Mouse (Mus musculus): ENCODE measurements around the gene Hoxb7. TPM values are rescaled to one million over a fixed set of nuclear protein-coding genes. Genes with fewer than 3 reads are reported as not detected.

The Hoxb7 gene
- polyA plus RNA-seq, 1 experiment from 2014 or later, result 2.2 TPM

DNA sequence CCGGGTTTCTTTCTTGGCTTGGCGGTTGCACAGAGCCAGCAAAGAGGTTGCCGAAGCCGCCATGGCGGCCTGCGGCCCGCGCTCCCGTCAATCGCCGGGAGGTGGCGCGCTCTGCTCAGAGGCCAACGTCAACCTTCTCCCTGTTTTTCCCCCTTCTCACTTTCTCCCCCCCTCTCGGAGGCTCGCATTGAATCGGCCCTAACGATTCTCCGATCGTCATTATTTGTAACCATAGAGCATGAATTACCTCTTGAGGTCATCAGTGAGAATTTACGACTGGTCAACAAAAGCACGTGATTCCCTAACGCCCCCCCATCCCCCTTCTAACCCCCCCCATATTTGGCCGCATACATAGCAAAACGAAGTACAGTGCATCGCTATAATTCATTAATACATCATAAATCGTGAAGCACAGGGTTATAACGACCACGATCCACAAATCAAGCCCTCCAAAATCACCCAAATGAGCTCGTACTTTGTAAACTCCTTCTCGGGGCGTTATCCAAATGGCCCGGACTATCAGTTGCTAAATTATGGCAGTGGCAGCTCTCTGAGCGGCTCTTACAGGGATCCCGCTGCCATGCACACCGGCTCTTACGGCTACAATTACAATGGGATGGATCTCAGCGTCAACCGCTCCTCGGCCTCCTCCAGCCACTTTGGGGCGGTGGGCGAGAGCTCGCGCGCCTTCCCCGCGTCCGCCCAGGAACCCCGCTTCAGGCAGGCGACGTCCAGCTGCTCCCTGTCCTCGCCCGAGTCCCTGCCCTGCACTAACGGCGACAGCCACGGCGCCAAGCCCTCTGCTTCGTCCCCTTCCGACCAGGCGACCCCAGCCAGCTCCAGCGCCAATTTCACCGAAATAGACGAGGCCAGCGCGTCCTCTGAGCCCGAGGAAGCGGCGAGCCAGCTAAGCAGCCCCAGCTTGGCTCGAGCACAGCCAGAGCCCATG is 17.0 kb downstream of the Hoxb7 start, which contains the start of gene Hoxb5:
Gene Hoxb5, plus strand, starts transcription at position 186 of the 949 bp plus-strand sequence.
- H3K9ac ChIP-seq (ENCODE audit: low read length), result peak within 1 kb of the TSS; percentile 76
- H3K4me1 ChIP-seq (replicated peaks; ENCODE audit: control insufficient read depth, insufficient read depth, low read length), result peaks cover 7% of the 10 kb centered on the region
- H3K4me2 ChIP-seq (ENCODE audit: low read depth, low read length), result peak within 1 kb of the TSS; percentile 79
- H3K27ac ChIP-seq (ENCODE audit: low read length), result peak within 1 kb of the TSS; percentile 95
- no peaks in the 10 kb centered on the region for H3K36me3 ChIP-seq (ENCODE audit: control insufficient read depth, insufficient read depth, low read length)
- H3K27me3 ChIP-seq (ENCODE audit: control insufficient read depth, insufficient read depth, low read depth, low read length), result peaks cover 70% of the 10 kb centered on the region
- under 1% methylated on average over 69 of the region's 69 CpGs for WGBS
- H3K4me3 ChIP-seq (ENCODE audit: low read length), result peak within 1 kb of the TSS; percentile 58
- no peaks in the 10 kb centered on the region for H3K9me3 ChIP-seq (ENCODE audit: control insufficient read depth, low read length)
- peak; percentile 80 for ATAC-seq (ENCODE audit: low read depth)

DNA sequence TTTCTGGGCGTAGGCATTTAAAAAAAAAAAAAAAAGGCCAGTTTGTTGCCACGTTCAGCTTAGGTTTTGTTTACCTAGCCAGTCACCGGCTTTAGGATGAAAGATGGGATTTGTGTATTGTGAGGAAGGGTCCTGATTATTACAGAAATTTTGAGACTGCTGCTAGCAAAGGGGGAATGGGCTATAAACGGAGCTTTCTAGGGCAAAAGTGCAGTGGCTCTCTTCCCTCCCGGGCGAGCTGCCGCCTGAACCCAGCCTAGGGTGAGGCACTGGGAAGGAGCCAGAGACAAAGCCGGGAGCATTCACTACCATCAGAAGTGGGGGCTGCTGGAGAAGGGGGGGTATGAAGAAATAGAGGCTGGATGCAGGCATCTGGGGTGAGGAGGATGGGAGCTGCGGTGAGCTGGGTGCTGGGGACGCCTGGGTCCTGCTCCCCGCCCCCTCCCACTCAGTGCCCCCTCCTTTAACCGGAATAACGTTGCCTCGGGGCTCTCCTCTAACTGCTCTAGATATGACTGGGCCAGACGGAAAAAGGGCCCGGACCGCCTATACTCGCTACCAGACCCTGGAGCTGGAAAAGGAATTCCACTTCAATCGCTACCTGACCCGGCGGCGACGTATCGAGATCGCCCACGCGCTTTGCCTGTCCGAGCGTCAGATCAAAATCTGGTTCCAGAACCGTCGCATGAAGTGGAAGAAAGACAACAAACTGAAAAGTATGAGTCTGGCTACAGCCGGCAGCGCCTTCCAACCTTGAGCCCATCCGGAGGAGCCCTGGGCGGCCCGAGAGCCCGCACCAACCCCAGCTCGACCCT is 18.2 kb downstream of the Hoxb7 start:
- H3K27ac ChIP-seq (ENCODE audit: low read length), result peak overlapping the region; percentile 95
- no peaks in the 10 kb centered on the region for H3K9me3 ChIP-seq (ENCODE audit: control insufficient read depth, low read length)
- WGBS, result 1% methylated on average over 38 of the region's 38 CpGs
- H3K4me2 ChIP-seq (ENCODE audit: low read depth, low read length), result peak overlapping the region; percentile 79
- no peak for ATAC-seq (ENCODE audit: low read depth)
- H3K36me3 ChIP-seq (ENCODE audit: control insufficient read depth, insufficient read depth, low read length), result no peaks in the 10 kb centered on the region
- peaks cover 67% of the 10 kb centered on the region for H3K27me3 ChIP-seq (ENCODE audit: control insufficient read depth, insufficient read depth, low read depth, low read length)
- peaks cover 10% of the 10 kb centered on the region for H3K4me1 ChIP-seq (replicated peaks; ENCODE audit: control insufficient read depth, insufficient read depth, low read length)
- H3K9ac ChIP-seq (ENCODE audit: low read length), result peak overlapping the region; percentile 76
- H3K4me3 ChIP-seq (ENCODE audit: low read length), result peak overlapping the region; percentile 58

DNA sequence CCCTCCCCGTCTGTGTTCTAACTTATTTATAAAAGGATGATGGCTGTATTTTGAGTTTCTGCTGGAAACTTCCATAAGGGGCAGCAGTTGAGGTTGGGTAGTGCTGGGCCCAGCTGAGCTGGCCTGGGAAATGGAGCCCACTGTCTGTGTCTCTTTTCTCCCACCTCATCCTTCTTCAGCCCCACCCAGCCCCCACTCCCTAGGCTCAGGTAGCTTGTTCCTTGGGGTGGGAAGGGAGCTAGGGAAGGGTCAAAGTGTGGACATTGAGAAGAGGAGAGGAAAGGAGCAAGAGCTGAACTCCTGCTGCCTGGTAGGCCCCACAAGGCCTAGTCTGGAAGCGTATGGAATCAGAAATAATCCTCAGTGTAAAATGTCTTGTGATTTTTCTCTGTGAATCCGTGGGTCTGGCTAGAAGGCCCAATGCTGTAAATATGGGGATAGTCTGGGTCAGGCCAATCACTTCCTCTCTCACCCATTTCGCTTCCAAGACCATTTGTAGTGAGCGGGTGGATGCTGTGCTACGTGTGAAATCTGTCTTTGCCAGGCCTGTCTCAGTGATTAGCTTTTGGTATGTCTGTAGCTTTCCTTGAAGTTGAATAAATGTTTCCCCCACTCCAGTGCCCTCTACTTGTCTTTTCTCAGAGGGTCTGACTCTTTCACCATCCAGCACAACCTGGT is 19.2 kb downstream of the Hoxb7 start:
- H3K4me3 ChIP-seq (ENCODE audit: low read length), result peak overlapping the region; percentile 58
- H3K36me3 ChIP-seq (ENCODE audit: control insufficient read depth, insufficient read depth, low read length), result no peaks in the 10 kb centered on the region
- peak overlapping the region; percentile 79 for H3K4me2 ChIP-seq (ENCODE audit: low read depth, low read length)
- 47% methylated on average over 6 of the region's 6 CpGs for WGBS
- H3K27me3 ChIP-seq (ENCODE audit: control insufficient read depth, insufficient read depth, low read depth, low read length), result peaks cover 61% of the 10 kb centered on the region
- H3K9ac ChIP-seq (ENCODE audit: low read length), result peak overlapping the region; percentile 76
- no peaks in the 10 kb centered on the region for H3K9me3 ChIP-seq (ENCODE audit: control insufficient read depth, low read length)
- ATAC-seq (ENCODE audit: low read depth), result no peak
- peaks cover 6% of the 10 kb centered on the region for H3K4me1 ChIP-seq (replicated peaks; ENCODE audit: control insufficient read depth, insufficient read depth, low read length)
- peak overlapping the region; percentile 95 for H3K27ac ChIP-seq (ENCODE audit: low read length)

DNA sequence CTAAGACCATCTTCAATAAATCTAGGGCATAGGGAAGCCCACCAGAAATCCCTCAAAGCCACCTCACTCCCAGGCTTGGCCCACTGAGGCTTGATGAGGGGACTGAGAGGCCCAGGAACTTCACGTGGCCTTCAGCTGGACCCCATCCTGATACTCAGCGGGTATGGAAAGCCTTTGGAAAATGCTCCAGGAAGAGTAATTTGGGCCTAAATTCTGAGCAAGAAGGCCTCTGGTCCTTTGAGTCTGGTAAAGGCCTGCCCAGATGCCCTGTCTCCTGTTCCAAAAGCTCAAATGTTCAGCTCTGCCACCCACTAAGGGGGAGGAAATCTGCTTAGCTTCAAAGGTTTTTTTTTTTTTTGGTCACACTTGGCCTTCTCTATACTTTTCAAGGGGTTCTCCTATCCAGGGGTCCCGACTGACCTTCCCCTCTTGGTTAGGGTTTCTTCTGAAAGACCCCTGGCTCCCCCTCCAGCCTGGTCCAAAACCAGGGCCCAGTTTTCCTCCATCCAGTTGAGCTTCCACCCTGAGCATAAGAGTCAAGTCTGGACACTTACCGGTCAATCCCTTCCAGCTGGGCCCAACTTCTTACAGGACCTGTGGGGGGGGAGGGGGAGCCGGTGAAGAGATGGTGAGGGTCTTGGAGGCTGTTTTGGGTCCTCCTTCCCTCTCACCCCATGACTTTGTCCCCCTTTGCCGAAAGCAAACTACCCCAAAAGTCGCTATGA is 19.9 kb downstream of the Hoxb7 start:
- peak overlapping the region; percentile 76 for H3K9ac ChIP-seq (ENCODE audit: low read length)
- no peak for ATAC-seq (ENCODE audit: low read depth)
- peak overlapping the region; percentile 58 for H3K4me3 ChIP-seq (ENCODE audit: low read length)
- no peaks in the 10 kb centered on the region for H3K9me3 ChIP-seq (ENCODE audit: control insufficient read depth, low read length)
- H3K4me1 ChIP-seq (replicated peaks; ENCODE audit: control insufficient read depth, insufficient read depth, low read length), result peaks cover 5% of the 10 kb centered on the region
- H3K27ac ChIP-seq (ENCODE audit: low read length), result peak overlapping the region; percentile 95
- 27% methylated on average over 7 of the region's 7 CpGs for WGBS
- H3K36me3 ChIP-seq (ENCODE audit: control insufficient read depth, insufficient read depth, low read length), result no peaks in the 10 kb centered on the region
- H3K4me2 ChIP-seq (ENCODE audit: low read depth, low read length), result peak overlapping the region; percentile 79
- H3K27me3 ChIP-seq (ENCODE audit: control insufficient read depth, insufficient read depth, low read depth, low read length), result peaks cover 56% of the 10 kb centered on the region

DNA sequence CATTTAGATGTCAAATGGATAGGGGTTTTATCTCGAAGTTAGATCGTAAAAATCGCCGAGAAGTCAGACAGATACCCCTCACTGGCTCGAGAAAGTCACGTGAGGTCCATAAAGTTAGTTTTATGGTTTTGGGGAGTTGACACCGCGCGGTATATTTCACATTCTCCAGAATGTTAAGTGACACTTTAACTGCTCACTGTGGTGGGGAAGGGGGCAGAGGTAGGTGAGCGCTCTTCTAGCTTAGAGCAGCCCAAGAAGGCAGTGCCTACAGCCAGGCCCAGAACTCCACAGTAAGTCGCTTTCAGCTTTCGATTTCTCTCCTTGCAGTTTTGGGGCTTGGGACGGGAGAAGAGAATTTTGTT is 20.5 kb downstream of the Hoxb7 start:
- Histone ChIP-seq H3K4me2 (ENCODE audit: low read depth, low read length) (peak overlapping the region; percentile 79), H3K4me1 (replicated peaks; ENCODE audit: control insufficient read depth, insufficient read depth, low read length) (peaks cover 5% of the 10 kb centered on the region; the same call in 1 of the 2 replicates), H3K9ac (ENCODE audit: low read length) (peak overlapping the region; percentile 76), H3K27ac (ENCODE audit: low read length) (peak overlapping the region; percentile 95), H3K36me3 (ENCODE audit: control insufficient read depth, insufficient read depth, low read length) (no peaks in the 10 kb centered on the region), H3K9me3 (ENCODE audit: control insufficient read depth, low read length) (no peaks in the 10 kb centered on the region), H3K27me3 (ENCODE audit: control insufficient read depth, insufficient read depth, low read depth, low read length) (peaks cover 53% of the 10 kb centered on the region), H3K4me3 (ENCODE audit: low read length) (peak overlapping the region; percentile 58)
- no peak for ATAC-seq (ENCODE audit: low read depth)
- 24% methylated on average over 13 of the region's 13 CpGs for WGBS

DNA sequence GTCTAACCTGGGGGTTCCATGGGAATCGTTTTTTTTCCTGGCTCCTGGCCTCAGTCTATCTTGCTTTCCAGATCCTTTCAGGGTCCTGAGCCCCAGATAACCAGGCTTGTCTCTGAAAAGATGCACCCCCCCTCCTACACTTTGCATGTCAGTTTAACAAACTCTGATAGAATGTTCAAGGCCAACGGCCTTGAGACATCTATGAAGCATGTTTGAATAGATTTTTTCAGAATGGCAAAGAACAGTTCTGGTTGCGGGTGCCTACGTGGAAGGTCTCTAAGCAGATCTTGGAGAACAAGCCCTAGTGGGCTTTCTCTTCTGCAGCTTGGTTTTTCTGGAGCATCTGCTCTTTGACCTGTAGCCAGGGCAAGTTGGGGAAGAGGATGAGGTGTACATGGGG is 22.3 kb downstream of the Hoxb7 start:
- 23% methylated on average over 4 of the region's 4 CpGs for WGBS
- H3K4me2 ChIP-seq (ENCODE audit: low read depth, low read length), result peak overlapping the region; percentile 79
- ATAC-seq (ENCODE audit: low read depth), result no peak
- H3K9me3 ChIP-seq (ENCODE audit: control insufficient read depth, low read length), result no peaks in the 10 kb centered on the region
- H3K27me3 ChIP-seq (ENCODE audit: control insufficient read depth, insufficient read depth, low read depth, low read length), result peaks cover 47% of the 10 kb centered on the region
- peaks cover 7% of the 10 kb centered on the region; the same call in 1 of the 2 replicates for H3K4me1 ChIP-seq (replicated peaks; ENCODE audit: control insufficient read depth, insufficient read depth, low read length)
- H3K27ac ChIP-seq (ENCODE audit: low read length), result peak overlapping the region; percentile 95
- peak overlapping the region; percentile 58 for H3K4me3 ChIP-seq (ENCODE audit: low read length)
- H3K9ac ChIP-seq (ENCODE audit: low read length), result peak overlapping the region; percentile 76
- no peaks in the 10 kb centered on the region for H3K36me3 ChIP-seq (ENCODE audit: control insufficient read depth, insufficient read depth, low read length)

DNA sequence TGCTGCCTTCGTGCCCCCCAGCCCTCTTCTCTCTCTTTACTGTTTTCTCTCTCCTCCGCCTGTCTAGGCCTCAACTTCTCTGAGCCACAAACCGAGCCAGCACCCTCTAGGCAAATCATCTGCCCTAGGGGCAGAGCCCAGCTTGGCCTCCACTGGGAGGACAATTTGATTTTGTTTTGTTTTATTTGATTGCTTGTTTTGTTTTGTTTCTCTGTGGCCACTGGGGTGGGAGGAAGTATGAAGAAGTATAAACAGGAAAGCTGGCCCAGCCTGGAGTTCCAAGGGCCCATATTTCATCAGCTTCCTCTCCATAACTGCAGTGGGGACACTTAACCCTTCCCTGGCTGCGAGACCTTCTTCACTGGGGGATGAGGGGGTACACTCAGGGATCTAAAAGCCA is 22.9 kb downstream of the Hoxb7 start:
- Histone ChIP-seq H3K27me3 (ENCODE audit: control insufficient read depth, insufficient read depth, low read depth, low read length) (peaks cover 47% of the 10 kb centered on the region), H3K9me3 (ENCODE audit: control insufficient read depth, low read length) (no peaks in the 10 kb centered on the region), H3K9ac (ENCODE audit: low read length) (peak overlapping the region; percentile 76), H3K4me3 (ENCODE audit: low read length) (peak overlapping the region; percentile 58), H3K36me3 (ENCODE audit: control insufficient read depth, insufficient read depth, low read length) (no peaks in the 10 kb centered on the region), H3K27ac (ENCODE audit: low read length) (peak overlapping the region; percentile 95), H3K4me1 (replicated peaks; ENCODE audit: control insufficient read depth, insufficient read depth, low read length) (peaks cover 7% of the 10 kb centered on the region; the same call in 1 of the 2 replicates), H3K4me2 (ENCODE audit: low read depth, low read length) (peak overlapping the region; percentile 79)
- 10% methylated on average over 4 of the region's 4 CpGs for WGBS
- peak; percentile 79 for ATAC-seq (ENCODE audit: low read depth)

DNA sequence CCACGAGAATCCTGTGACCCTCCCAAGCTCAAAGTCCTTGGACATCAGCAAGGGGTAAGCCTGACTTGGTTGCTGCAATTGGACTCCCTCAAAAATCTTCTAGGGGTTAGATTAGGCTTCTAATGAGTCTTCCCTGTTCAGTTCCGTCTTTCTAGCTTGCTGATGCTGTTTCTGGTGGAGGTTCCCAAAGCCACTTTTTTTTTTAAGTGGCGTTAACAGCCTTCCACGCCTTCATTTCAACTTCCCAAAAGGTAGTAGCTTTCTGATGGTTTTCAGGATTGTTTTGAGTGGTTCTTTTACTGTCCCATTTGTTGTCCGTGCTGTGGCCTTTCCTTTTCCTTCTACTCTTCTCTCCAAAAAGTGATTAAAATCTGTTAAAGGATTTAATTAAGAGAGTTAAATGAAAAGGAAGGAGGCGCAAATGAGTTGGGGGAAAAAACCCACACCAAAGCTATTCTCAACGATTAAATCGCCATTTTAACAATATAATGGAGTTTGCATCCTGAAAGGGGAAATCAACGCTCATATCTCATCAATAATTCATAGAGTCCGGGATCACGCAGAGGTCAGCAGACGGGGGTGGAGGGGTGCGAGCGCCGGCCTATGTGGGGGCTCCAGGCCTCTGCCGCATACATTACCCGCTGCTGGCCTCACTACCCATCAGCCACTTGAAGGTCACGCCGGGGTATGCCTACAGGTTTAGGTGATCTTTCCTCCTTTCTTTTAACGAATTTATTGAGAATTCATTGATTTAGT is 23.9 kb downstream of the Hoxb7 start:
- H3K9ac ChIP-seq (ENCODE audit: low read length), result peak overlapping the region; percentile 63
- H3K4me2 ChIP-seq (ENCODE audit: low read depth, low read length), result peak overlapping the region; percentile 79
- ATAC-seq (ENCODE audit: low read depth), result no peak
- H3K9me3 ChIP-seq (ENCODE audit: control insufficient read depth, low read length), result no peaks in the 10 kb centered on the region
- peaks cover 47% of the 10 kb centered on the region for H3K27me3 ChIP-seq (ENCODE audit: control insufficient read depth, insufficient read depth, low read depth, low read length)
- H3K4me1 ChIP-seq (replicated peaks; ENCODE audit: control insufficient read depth, insufficient read depth, low read length), result peaks cover 7% of the 10 kb centered on the region; the same call in 1 of the 2 replicates
- peak overlapping the region; percentile 58 for H3K4me3 ChIP-seq (ENCODE audit: low read length)
- 19% methylated on average over 20 of the region's 20 CpGs for WGBS
- peak overlapping the region; percentile 95 for H3K27ac ChIP-seq (ENCODE audit: low read length)
- H3K36me3 ChIP-seq (ENCODE audit: control insufficient read depth, insufficient read depth, low read length), result no peaks in the 10 kb centered on the region

Data from lung, embryonic 16.5 days (tissue).